Mouse (Mus musculus): ENCODE measurements at regions not wholly inside any gene's neighbourhood (a gene's known extent, or its start where the extent isn't known, plus 50 kb on each side); places are given as distances from the start of the nearest gene placed in this dataset.

- TF ChIP-seq CTCF (IDR thresholded peaks at IDR 0.05; ENCODE audit: low read depth, low read length), result no peak
- TF ChIP-seq POLR2A (IDR thresholded peaks at IDR 0.05; ENCODE audit: insufficient read depth, low read length), result no peak
- TF ChIP-seq EP300 (IDR thresholded peaks at IDR 0.05; ENCODE audit: insufficient read depth, low read depth, low read length), result no peak
These were observed 248.1 kb downstream of the Rergl start for GRCm38 (mm10) chr6:139253704-139254103.
